Mouse (Mus musculus) forebrain, embryonic 14.5 days (tissue): ENCODE results near the gene Ankrd45. TPM values are rescaled to one million over a fixed set of nuclear protein-coding genes. Genes with fewer than 3 reads are reported as not detected.

Source experiments
- ATAC-seq: fragments of 200-750 bp; cut with Nextera tagmentation; 2 replicates; pipeline ENCODE4 v1.8.0; 2017; ENCODE audit warnings: mild to moderate bottlenecking, moderate library complexity
- DNase-seq: peaks from one replicate; pipeline ENCODE4 v3.0.0-alpha.2; 2015; ENCODE audit warnings: low spot score
- H3K27ac ChIP-seq: fragments of 300-500 bp; sonication (generic); 2 replicates; pipeline ENCODE4 v1.5.1; 2014; ENCODE audit warnings: low read depth, mild to moderate bottlenecking, control low read depth, low read length, moderate library complexity
- H3K27me3 ChIP-seq: fragments of 300-500 bp; sonication (generic); replicated peaks from 2 replicates; pipeline ENCODE4 v1.6.1; 2014; ENCODE audit warnings: low read length, control low read depth, mixed read lengths; ENCODE audit not compliant: control insufficient read depth, insufficient read depth
- H3K36me3 ChIP-seq: fragments of 300-500 bp; sonication (generic); 2 replicates; pipeline ENCODE4 v1.6.1; 2014; ENCODE audit warnings: low read length, control low read depth; ENCODE audit not compliant: control insufficient read depth, insufficient read depth
- H3K4me1 ChIP-seq: fragments of 300-500 bp; sonication (generic); 2 replicates; pipeline ENCODE4 v1.6.1; 2014; ENCODE audit warnings: antibody characterized with exemption, low read length, control low read depth; ENCODE audit not compliant: control insufficient read depth, insufficient read depth
- H3K4me2 ChIP-seq: fragments of 300-500 bp; sonication (generic); 2 replicates; pipeline ENCODE4 v1.6.1; 2014; ENCODE audit warnings: mild to moderate bottlenecking, control low read depth, low read length
- H3K4me3 ChIP-seq: fragments of 300-500 bp; sonication (generic); 2 replicates; pipeline ENCODE4 v1.5.1; 2014; ENCODE audit warnings: low read depth, low read length, control low read depth
- H3K9ac ChIP-seq: fragments of 300-500 bp; sonication (generic); 2 replicates; pipeline ENCODE4 v1.6.1; 2014; ENCODE audit warnings: mild to moderate bottlenecking, low read length, control low read depth, moderate library complexity
- H3K9me3 ChIP-seq: fragments of 300-500 bp; sonication (generic); replicated peaks from 2 replicates; pipeline ENCODE4 v1.6.1; 2016; ENCODE audit warnings: low read length, control low read depth, mixed read lengths; ENCODE audit not compliant: control insufficient read depth
- WGBS: fragments of 180-500 bp; shearing (Covaris S2); extraction: QIAGEN DNeasy Blood & Tissue Kit; methylation state at CpG from one replicate; pipeline ENCODE4 v1.1.7; 2014; 5-methylcytosine and 5-hydroxymethylcytosine counted together
- polyA plus RNA-seq: library from polyadenylated mRNA; unstranded; fragments of >200 nt; fragmentation: Nextera tagmentation; extraction: Ambion mirVana; gene quantifications from 2 replicates; pipeline ENCODE4 v1.2.1, GENCODE M21; 2014

The Ankrd45 gene
- polyA plus RNA-seq, 1 experiment from 2014 or later: 22.7 TPM

DNA sequence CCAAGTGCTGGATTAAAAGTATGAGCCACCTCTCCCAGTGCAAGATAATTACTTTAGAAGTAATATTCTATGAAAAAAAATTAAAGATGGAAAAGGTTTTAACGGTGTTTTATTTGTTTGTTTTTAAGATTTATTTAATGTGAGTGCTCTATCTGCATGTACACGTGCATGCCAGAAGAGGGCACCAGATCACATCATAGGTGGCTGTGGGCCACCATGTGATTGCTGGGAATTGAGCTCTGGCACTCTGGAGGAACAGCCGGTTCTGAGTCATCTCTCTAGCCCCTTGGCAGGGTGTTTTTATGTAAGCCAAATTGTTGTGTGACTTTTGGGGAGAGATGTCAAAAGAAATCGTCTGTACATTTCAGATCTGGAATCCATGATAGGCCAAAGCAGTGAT is 72.0 kb downstream of the Ankrd45 start:
- no peak overlapping the region for H3K9ac ChIP-seq
- no peak for DNase-seq
- H3K4me1 ChIP-seq: no peaks in the 10 kb centered on the region
- H3K4me3 ChIP-seq: no peak overlapping the region
- no peaks in the 10 kb centered on the region for H3K27me3 ChIP-seq
- H3K36me3 ChIP-seq: no peaks in the 10 kb centered on the region
- no peak overlapping the region for H3K4me2 ChIP-seq
- H3K9me3 ChIP-seq: no peaks in the 10 kb centered on the region; the same call in 1 of the 2 replicates
- H3K27ac ChIP-seq: no peak overlapping the region
- 26% methylated on average over 4 of the region's 4 CpGs for WGBS
- no peak for ATAC-seq

DNA sequence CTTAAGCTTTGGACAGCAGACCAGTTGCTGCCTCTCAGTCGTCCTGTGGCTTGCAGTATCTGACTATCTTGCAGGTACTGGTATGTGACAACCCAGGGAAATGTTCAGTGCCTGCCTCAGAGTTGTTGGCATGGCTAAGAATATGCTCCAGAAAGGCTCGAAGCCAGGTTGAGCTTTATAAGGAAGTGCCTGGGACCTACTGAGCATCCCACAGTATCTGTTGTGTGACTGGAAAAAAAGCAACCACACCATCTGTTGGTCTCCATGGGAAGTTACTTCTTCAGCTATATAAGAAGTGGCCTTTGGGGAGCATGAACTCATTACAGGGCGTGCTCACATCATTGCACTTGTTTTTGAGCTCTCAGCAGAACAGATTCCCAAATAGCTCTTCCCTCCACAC is 77.3 kb downstream of the Ankrd45 start:
- no peak overlapping the region for H3K9ac ChIP-seq
- no peaks in the 10 kb centered on the region for H3K36me3 ChIP-seq
- ATAC-seq: no peak
- no peak overlapping the region for H3K4me3 ChIP-seq
- no peak for DNase-seq
- WGBS: 78% methylated on average over 3 of the region's 3 CpGs
- H3K27me3 ChIP-seq: no peaks in the 10 kb centered on the region
- H3K9me3 ChIP-seq: no peaks in the 10 kb centered on the region
- H3K4me1 ChIP-seq: peaks cover 3% of the 10 kb centered on the region; the same call in 1 of the 2 replicates
- H3K27ac ChIP-seq: no peak overlapping the region
- no peak overlapping the region for H3K4me2 ChIP-seq

Other genes with a start within 250 kb of the Ankrd45 start
- 7.1 and 10.4 TPM in 2 replicates for gene Rc3h1, start 236.3 kb upstream of the Ankrd45 start, polyA plus RNA-seq
- 1.1 and 1.9 TPM in 2 replicates for gene Serpinc1, start 164.1 kb upstream of the Ankrd45 start, polyA plus RNA-seq
- 10.5 and 17.8 TPM in 2 replicates for gene Zbtb37, start 107.8 kb upstream of the Ankrd45 start, polyA plus RNA-seq
- 38.4 and 41.3 TPM in 2 replicates for gene Dars2, start 72.0 kb upstream of the Ankrd45 start, polyA plus RNA-seq
- gene Cenpl, start 72.0 kb upstream of the Ankrd45 start, polyA plus RNA-seq: 22.7 and 27.5 TPM in 2 replicates
- gene Klhl20, start 11.2 kb upstream of the Ankrd45 start, polyA plus RNA-seq: 17.2 and 17.7 TPM in 2 replicates
- not detected in 2 replicates for gene Tex50, start 16.6 kb downstream of the Ankrd45 start, polyA plus RNA-seq
- gene Prdx6, start 108.5 kb downstream of the Ankrd45 start, polyA plus RNA-seq: 256 and 281 TPM in 2 replicates